Mouse (Mus musculus) erythroblast, embryonic 14.5 days (primary cell): ENCODE measurements around the gene Fam160b1. TPM values are rescaled to one million over a fixed set of nuclear protein-coding genes. Genes with fewer than 3 reads are reported as not detected.

ENCODE experiments used
- H3K27me3 ChIP-seq: 2 replicates; pipeline ENCODE4 v1.6.1; 2012; ENCODE audit warnings: inconsistent platforms; ENCODE audit not compliant: control insufficient read depth
- H3K36me3 ChIP-seq: 2 replicates; pipeline ENCODE4 v1.6.1; 2012; ENCODE audit warnings: mild to moderate bottlenecking, inconsistent platforms; ENCODE audit not compliant: control insufficient read depth
- H3K4me1 ChIP-seq: 2 replicates; pipeline ENCODE4 v1.6.1; 2012; ENCODE audit warnings: inconsistent platforms; ENCODE audit not compliant: control insufficient read depth
- H3K4me3 ChIP-seq: replicated peaks from 2 replicates; pipeline ENCODE3; 2012; ENCODE audit warnings: moderate library complexity, mild to moderate bottlenecking, inconsistent platforms
- H3K9me3 ChIP-seq: 2 replicates; pipeline ENCODE4 v1.6.1; 2012; ENCODE audit warnings: low read length, inconsistent platforms, mixed read lengths; ENCODE audit not compliant: control insufficient read depth
- GATA1 ChIP-seq: IDR thresholded peaks from 2 replicates; pipeline ENCODE4 v1.6.1; 2012; ENCODE audit warnings: low read length, inconsistent platforms, mixed read lengths
- TAL1 ChIP-seq: IDR thresholded peaks from 3 replicates; pipeline ENCODE4 v1.6.1; 2012; ENCODE audit warnings: low read length, inconsistent platforms, mixed read lengths
- polyA plus RNA-seq: library from polyadenylated mRNA; stranded (reverse); fragments of >175 nt; gene quantifications from 2 replicates; pipeline ENCODE4 v1.2.3, GENCODE M21; 2012

Gene Fam160b1
- polyA plus RNA-seq, 1 experiment = 0.17 TPM

GRCm38 (mm10) chr19:57339281-57339864 lies 21.1 kb upstream of the Fam160b1 start:
- no peaks in the 10 kb centered on the region for H3K36me3 ChIP-seq
- H3K4me3 ChIP-seq = no peak overlapping the region
- H3K9me3 ChIP-seq = no peaks in the 10 kb centered on the region
- no peaks in the 10 kb centered on the region for H3K27me3 ChIP-seq
- no peaks in the 10 kb centered on the region for H3K4me1 ChIP-seq
- TF ChIP-seq GATA1 (no peak), TAL1 (no peak)

GRCm38 (mm10) chr19:57340900-57341742 lies 19.4 kb upstream of the Fam160b1 start:
- no peak overlapping the region for H3K4me3 ChIP-seq
- H3K9me3 ChIP-seq = peaks cover 3% of the 10 kb centered on the region
- no peaks in the 10 kb centered on the region for H3K36me3 ChIP-seq
- no peak for TF ChIP-seq TAL1
- no peak for TF ChIP-seq GATA1
- H3K27me3 ChIP-seq = no peaks in the 10 kb centered on the region
- H3K4me1 ChIP-seq = no peaks in the 10 kb centered on the region

GRCm38 (mm10) chr19:57343860-57344259 lies 16.6 kb upstream of the Fam160b1 start:
- no peaks in the 10 kb centered on the region for H3K27me3 ChIP-seq
- no peaks in the 10 kb centered on the region for H3K4me1 ChIP-seq
- no peak overlapping the region for H3K4me3 ChIP-seq
- H3K36me3 ChIP-seq = no peaks in the 10 kb centered on the region
- TF ChIP-seq GATA1 (no peak), TAL1 (no peak)
- peaks cover 20% of the 10 kb centered on the region for H3K9me3 ChIP-seq

DNA sequence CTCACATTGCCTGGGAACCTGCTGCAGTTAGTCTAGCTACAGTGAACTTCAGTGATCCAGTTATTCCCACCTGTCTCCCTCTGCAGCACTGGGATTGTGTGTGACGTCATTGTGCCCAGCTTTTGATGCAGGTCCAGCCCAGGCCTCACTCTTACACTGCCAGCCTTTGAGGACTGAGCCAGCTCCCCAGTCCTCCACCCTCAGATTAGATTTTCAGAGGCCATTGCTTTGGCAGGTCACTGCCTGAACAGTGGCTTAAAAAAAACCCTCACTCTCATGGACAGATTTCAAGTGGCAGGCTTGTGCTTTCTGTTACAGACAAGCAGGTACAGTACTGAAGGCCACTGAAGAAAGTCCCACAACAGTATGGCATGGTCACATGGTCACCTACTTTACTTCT lies 15.8 kb upstream of the Fam160b1 start:
- no peak for TF ChIP-seq TAL1
- no peak for TF ChIP-seq GATA1
- no peaks in the 10 kb centered on the region for H3K4me1 ChIP-seq
- H3K9me3 ChIP-seq = peaks cover 20% of the 10 kb centered on the region
- no peak overlapping the region for H3K4me3 ChIP-seq
- H3K36me3 ChIP-seq = no peaks in the 10 kb centered on the region
- H3K27me3 ChIP-seq = no peaks in the 10 kb centered on the region

- peaks cover 20% of the 10 kb centered on the region for H3K9me3 ChIP-seq
- H3K4me3 ChIP-seq = no peak overlapping the region
- no peaks in the 10 kb centered on the region for H3K4me1 ChIP-seq
- TF ChIP-seq TAL1 (no peak), GATA1 (no peak)
- H3K27me3 ChIP-seq = no peaks in the 10 kb centered on the region
- no peaks in the 10 kb centered on the region for H3K36me3 ChIP-seq
Observed at GRCm38 (mm10) chr19:57349096-57349495, 11.4 kb upstream of the Fam160b1 start.

DNA sequence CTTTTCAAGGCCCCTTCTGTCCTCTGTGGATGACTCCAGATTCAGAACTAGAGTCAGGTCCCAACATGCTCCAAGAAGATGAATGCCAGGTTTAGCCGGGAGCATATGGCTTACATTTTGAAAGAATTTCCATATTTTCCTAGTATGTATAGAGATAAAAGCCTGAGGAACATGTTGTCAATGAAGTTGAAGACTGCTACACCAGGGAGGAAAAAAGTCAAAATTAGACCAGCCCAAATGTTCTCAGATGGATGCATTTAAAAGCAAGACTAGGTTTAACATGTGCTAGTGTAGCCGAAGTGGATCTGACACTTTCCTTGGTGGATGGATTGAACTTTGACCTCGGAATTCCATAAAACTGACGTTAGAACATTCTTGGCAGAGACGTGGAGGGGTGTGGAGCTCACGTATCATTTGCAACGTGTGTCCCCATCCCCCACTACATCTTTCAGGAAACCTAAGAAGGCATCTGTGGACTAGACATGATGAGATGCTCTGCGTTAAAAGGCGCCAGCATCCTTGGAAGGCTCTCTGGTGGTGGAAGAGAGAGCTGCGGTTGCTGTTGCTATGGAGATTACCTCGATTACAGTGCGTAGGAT lies 8.0 kb upstream of the Fam160b1 start:
- peaks cover 18% of the 10 kb centered on the region for H3K4me1 ChIP-seq

DNA sequence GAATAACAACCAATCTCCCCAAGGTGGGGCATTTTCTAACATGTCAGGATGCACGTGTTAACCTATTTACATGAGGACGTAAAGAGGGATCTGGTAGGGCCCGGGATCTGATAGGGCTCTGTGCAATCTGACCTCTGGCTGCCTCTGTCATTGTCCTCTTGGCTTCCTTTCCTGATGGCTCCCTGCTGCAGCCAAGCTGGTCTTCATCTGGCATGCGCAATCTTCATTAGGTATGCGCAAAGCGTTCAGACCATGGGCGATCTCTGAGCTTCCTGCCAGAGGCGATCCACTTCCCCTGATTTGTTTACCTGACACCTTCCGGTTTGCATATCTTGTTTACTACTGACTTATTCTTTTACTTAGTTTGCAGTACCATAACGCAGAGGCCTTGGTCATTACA lies 7.3 kb upstream of the Fam160b1 start:
- Histone ChIP-seq H3K27me3 (no peaks in the 10 kb centered on the region), H3K4me1 (peaks cover 26% of the 10 kb centered on the region), H3K36me3 (peaks cover 3% of the 10 kb centered on the region), H3K4me3 (no peak overlapping the region), H3K9me3 (no peaks in the 10 kb centered on the region)
- TF ChIP-seq GATA1 (no peak), TAL1 (no peak)

More for the DNA sequence above, 8.0 kb upstream of the Fam160b1 start:
- peaks cover 3% of the 10 kb centered on the region for H3K36me3 ChIP-seq
- TF ChIP-seq GATA1 (no peak), TAL1 (no peak)
- H3K9me3 ChIP-seq = peaks cover 7% of the 10 kb centered on the region
- no peak overlapping the region for H3K4me3 ChIP-seq
- no peaks in the 10 kb centered on the region for H3K27me3 ChIP-seq

- no peaks in the 10 kb centered on the region for H3K27me3 ChIP-seq
- H3K4me3 ChIP-seq = no peak overlapping the region
- no peak for TF ChIP-seq TAL1
- TF ChIP-seq GATA1 = no peak
- peaks cover 3% of the 10 kb centered on the region for H3K36me3 ChIP-seq
- no peaks in the 10 kb centered on the region for H3K9me3 ChIP-seq
- H3K4me1 ChIP-seq = peaks cover 34% of the 10 kb centered on the region
Observed at GRCm38 (mm10) chr19:57354050-57354449, 6.4 kb upstream of the Fam160b1 start.

- H3K9me3 ChIP-seq = no peaks in the 10 kb centered on the region
- no peak overlapping the region for H3K4me3 ChIP-seq
- H3K4me1 ChIP-seq = peaks cover 41% of the 10 kb centered on the region
- no peaks in the 10 kb centered on the region for H3K27me3 ChIP-seq
- no peak for TF ChIP-seq TAL1
- no peak for TF ChIP-seq GATA1
- H3K36me3 ChIP-seq = peaks cover 3% of the 10 kb centered on the region
Observed at GRCm38 (mm10) chr19:57354715-57355114, 5.8 kb upstream of the Fam160b1 start.
